28 mouse cellular contexts compared by ENCODE assay signal in the genomic region with DNA sequence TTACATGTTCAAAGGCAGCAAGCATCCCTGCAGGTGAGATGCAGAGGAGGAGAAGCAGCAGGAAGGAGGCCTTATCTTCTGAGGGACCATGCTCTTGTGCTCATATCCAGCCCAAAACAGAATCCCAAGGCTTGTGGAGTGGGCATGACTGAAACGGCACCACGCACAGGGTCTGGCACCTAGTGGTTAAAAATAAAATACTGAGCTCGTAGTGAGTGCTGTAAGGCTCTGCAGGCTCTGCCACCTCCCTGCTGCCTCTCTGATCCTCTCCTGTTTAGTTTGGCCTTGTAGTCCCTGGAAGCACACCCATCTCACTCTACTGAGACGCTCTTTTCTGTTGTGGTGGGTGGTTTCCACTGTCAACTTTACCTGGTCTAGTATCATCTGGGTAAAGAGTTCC.
"Had no signal": no experiment of that assay in that cellular context is flagged by ENCODE, and none has a peak within 500 bp of the region (broad histone marks: within the 10 kb centered on the region; RNA-seq: fewer than 3 reads in every experiment).

No protein-coding gene starts in this region.

- ATAC-seq: inflammation-experienced regulatory T-cells, adult 6 months; intestine, embryonic 15.5 days; intestine, postnatal 0 days; liver, postnatal 0 days had no signal

- H3K4me2 ChIP-seq: heart, embryonic 11.5 days; heart, embryonic 13.5 days; heart, embryonic 15.5 days; hindbrain, embryonic 12.5 days; hindbrain, embryonic 15.5 days; intestine, embryonic 15.5 days; limb, embryonic 12.5 days; liver, embryonic 11.5 days; liver, embryonic 13.5 days; liver, embryonic 15.5 days had no signal

- DNase-seq: gastrocnemius, adult 2 months; gastrocnemius, postnatal 10 days; gastrocnemius, postnatal 25 days; heart, adult 18-20 months; heart, postnatal 14 days; heart, postnatal 36 days; kidney, adult 18-20 months; kidney, adult 8-10 months; kidney, postnatal 10 days; kidney, postnatal 25 days; kidney, postnatal 4 days; liver; liver, embryonic 13.5 days; liver, postnatal 0 days had no signal

- H3K4me1 ChIP-seq: hindbrain, embryonic 10.5 days; hindbrain, embryonic 12.5 days; intestine, embryonic 15.5 days; limb, embryonic 12.5 days; liver, embryonic 13.5 days; liver, embryonic 15.5 days had no signal

- H3K4me3 ChIP-seq: gastrocnemius, adult 2 months; heart, embryonic 13.5 days; heart, embryonic 15.5 days; hindbrain, embryonic 10.5 days; hindbrain, embryonic 12.5 days; hindbrain, embryonic 15.5 days; intestine, embryonic 15.5 days; layer of hippocampus, adult 2 months; limb, embryonic 10.5 days; limb, embryonic 12.5 days; liver, embryonic 13.5 days; liver, embryonic 15.5 days had no signal

- H3K9me3 ChIP-seq: heart, embryonic 13.5 days; heart, embryonic 15.5 days; hindbrain, embryonic 10.5 days; hindbrain, embryonic 12.5 days; hindbrain, embryonic 15.5 days; intestine, embryonic 15.5 days; limb, embryonic 10.5 days; limb, embryonic 12.5 days; liver, embryonic 13.5 days; liver, embryonic 15.5 days had no signal

- H3K27me3 ChIP-seq: heart, embryonic 13.5 days; heart, embryonic 15.5 days; hindbrain, embryonic 12.5 days; hindbrain, embryonic 15.5 days; intestine, embryonic 15.5 days; limb, embryonic 12.5 days; liver, embryonic 13.5 days; liver, embryonic 15.5 days had no signal

- H3K9ac ChIP-seq: heart, embryonic 13.5 days; heart, embryonic 15.5 days; hindbrain, embryonic 12.5 days; hindbrain, embryonic 15.5 days; intestine, embryonic 15.5 days; limb, embryonic 12.5 days; liver, embryonic 13.5 days; liver, embryonic 15.5 days; liver, postnatal 0 days had no signal

- H3K27ac ChIP-seq: gastrocnemius, adult 2 months; heart, embryonic 13.5 days; heart, embryonic 15.5 days; hindbrain, embryonic 10.5 days; hindbrain, embryonic 12.5 days; hindbrain, embryonic 15.5 days; intestine, embryonic 15.5 days; layer of hippocampus, adult 2 months; limb, embryonic 10.5 days; limb, embryonic 12.5 days; liver, embryonic 13.5 days; liver, embryonic 15.5 days had no signal
